ENCODE assay signal across 19 mouse cellular contexts in genomic region chr14:102243806-102244536, GRCm38 (mm10).
A peak's percentile ranks its signal among the peaks of the same experiment; 100 is the strongest.
DNase-seq lines count a peak whose midpoint lies in the region; ATAC-seq lines count a peak whose summit lies in the region.
"Had no signal": no experiment of that assay in that cellular context is flagged by ENCODE, and none has a peak within 500 bp of the region (broad histone marks: within the 10 kb centered on the region; RNA-seq: fewer than 3 reads in every experiment).

No protein-coding gene starts in this region.

- whole genome bisulfite sequencing in hindbrain, embryonic 12.5 days = 53% methylated on average over 4 of the region's 4 CpGs
- WGBS in hindbrain, embryonic 11.5 days = 58% methylated on average over 4 of the region's 4 CpGs
- WGBS in forebrain, embryonic 14.5 days = 36% methylated on average over 4 of the region's 4 CpGs
- WGBS in hindbrain, embryonic 14.5 days = 50% methylated on average over 4 of the region's 4 CpGs
- 36% methylated on average over 4 of the region's 4 CpGs for WGBS in midbrain, embryonic 15.5 days

- no peaks in the 10 kb centered on the region for H3K27me3 ChIP-seq in hindbrain, embryonic 12.5 days
- no peaks in the 10 kb centered on the region for H3K27me3 ChIP-seq in hindbrain, embryonic 11.5 days (ENCODE audit: control insufficient read depth, insufficient read depth, low read length)
- H3K27me3 ChIP-seq in forebrain, embryonic 14.5 days (replicated peaks; ENCODE audit: control insufficient read depth, insufficient read depth, low read length) = no peaks in the 10 kb centered on the region
- H3K27me3 ChIP-seq in hindbrain, embryonic 14.5 days (ENCODE audit: control insufficient read depth, insufficient read depth, low read length) = no peaks in the 10 kb centered on the region
- H3K27me3 ChIP-seq in midbrain, embryonic 15.5 days (replicated peaks) = no peaks in the 10 kb centered on the region
- H3K27me3 ChIP-seq: heart, embryonic 13.5 days; limb, embryonic 13.5 days; liver, embryonic 13.5 days had no signal

- no peak overlapping the region for H3K4me2 ChIP-seq in hindbrain, embryonic 12.5 days (replicated peaks)
- no peak overlapping the region for H3K4me2 ChIP-seq in hindbrain, embryonic 11.5 days (replicated peaks; ENCODE audit: low read depth, low read length)
- H3K4me2 ChIP-seq in forebrain, embryonic 14.5 days (ENCODE audit: low read length) = no peak overlapping the region
- H3K4me2 ChIP-seq in hindbrain, embryonic 14.5 days (replicated peaks) = no peak overlapping the region
- H3K4me2 ChIP-seq in midbrain, embryonic 15.5 days = no peak overlapping the region
- H3K4me2 ChIP-seq: heart, embryonic 13.5 days; limb, embryonic 13.5 days; liver, embryonic 13.5 days; lung, embryonic 14.5 days had no signal

- H3K4me3 ChIP-seq in hindbrain, embryonic 12.5 days = no peak overlapping the region
- H3K4me3 ChIP-seq in hindbrain, embryonic 11.5 days (ENCODE audit: low read depth, low read length) = no peak overlapping the region
- H3K4me3 ChIP-seq in forebrain, embryonic 14.5 days (ENCODE audit: low read depth, low read length) = no peak overlapping the region
- H3K4me3 ChIP-seq in hindbrain, embryonic 14.5 days (replicated peaks; ENCODE audit: low read length) = no peak overlapping the region
- no peak overlapping the region for H3K4me3 ChIP-seq in midbrain, embryonic 15.5 days
- H3K4me3 ChIP-seq: heart, embryonic 13.5 days; limb, embryonic 13.5 days; liver, embryonic 13.5 days had no signal

- H3K9me3 ChIP-seq in hindbrain, embryonic 12.5 days (replicated peaks) = no peaks in the 10 kb centered on the region
- H3K9me3 ChIP-seq in hindbrain, embryonic 11.5 days (ENCODE audit: control insufficient read depth, low read length) = no peaks in the 10 kb centered on the region
- no peaks in the 10 kb centered on the region for H3K9me3 ChIP-seq in forebrain, embryonic 14.5 days (replicated peaks; ENCODE audit: control insufficient read depth, low read length)
- H3K9me3 ChIP-seq in hindbrain, embryonic 14.5 days (ENCODE audit: control insufficient read depth, low read length) = no peaks in the 10 kb centered on the region
- H3K9me3 ChIP-seq in midbrain, embryonic 15.5 days = no peaks in the 10 kb centered on the region
- H3K9me3 ChIP-seq: heart, embryonic 13.5 days; limb, embryonic 13.5 days; liver, embryonic 13.5 days had no signal

- ATAC-seq in hindbrain, embryonic 12.5 days (ENCODE audit: low FRiP score) = peak; percentile 65; the same call in 1 of the 2 replicates
- no peak for ATAC-seq in hindbrain, embryonic 11.5 days (ENCODE audit: low FRiP score)
- peak; percentile 21; the same call in 1 of the 2 replicates for ATAC-seq in forebrain, embryonic 14.5 days
- peak; percentile 57; the same call in 1 of the 2 replicates for ATAC-seq in hindbrain, embryonic 14.5 days (ENCODE audit: low FRiP score)
- ATAC-seq in midbrain, embryonic 15.5 days (replicated peaks) = peak; percentile 60

- no peak overlapping the region for H3K27ac ChIP-seq in hindbrain, embryonic 12.5 days
- no peak overlapping the region for H3K27ac ChIP-seq in hindbrain, embryonic 11.5 days (ENCODE audit: low read depth, low read length)
- 0 out of 2 replicates have a peak overlapping the region, but pooled peaks have one; percentile 9 for H3K27ac ChIP-seq in forebrain, embryonic 14.5 days (ENCODE audit: low read depth, low read length)
- peak overlapping the region; percentile 51; the same call in 1 of the 2 replicates for H3K27ac ChIP-seq in hindbrain, embryonic 14.5 days
- H3K27ac ChIP-seq in midbrain, embryonic 15.5 days = peak overlapping the region; percentile 48; the same call in 1 of the 2 replicates
- H3K27ac ChIP-seq: heart, embryonic 13.5 days; limb, embryonic 13.5 days; liver, embryonic 13.5 days; macrophage had no signal

- H3K4me1 ChIP-seq in hindbrain, embryonic 12.5 days = no peaks in the 10 kb centered on the region
- H3K4me1 ChIP-seq in hindbrain, embryonic 11.5 days (replicated peaks; ENCODE audit: control insufficient read depth, insufficient read depth, low read length) = no peaks in the 10 kb centered on the region
- peaks cover 6% of the 10 kb centered on the region for H3K4me1 ChIP-seq in forebrain, embryonic 14.5 days (ENCODE audit: control insufficient read depth, insufficient read depth, low read length)
- 0 out of 2 replicates have a peak, but pooled peaks cover 7% of the 10 kb centered on the region for H3K4me1 ChIP-seq in hindbrain, embryonic 14.5 days (replicated peaks; ENCODE audit: control insufficient read depth, insufficient read depth, low read length)
- H3K4me1 ChIP-seq in midbrain, embryonic 15.5 days = peaks cover 6% of the 10 kb centered on the region
- H3K4me1 ChIP-seq: liver, embryonic 13.5 days had no signal

- DNase-seq in hindbrain, embryonic 11.5 days (ENCODE audit: low spot score) = no peak
- DNase-seq in forebrain, embryonic 14.5 days (ENCODE audit: low spot score) = peak; percentile 44
- DNase-seq in hindbrain, embryonic 14.5 days (ENCODE audit: low spot score) = no peak
- DNase-seq in kidney, adult 18-20 months = no peak
- DNase-seq in lung, postnatal 14 days = no peak
- DNase-seq: adrenal gland, adult 2 months; cerebellum, adult 9-11 months; gastrocnemius, postnatal 10 days; heart, adult 18-20 months; kidney, adult 9 months; kidney, postnatal 4 days; liver, embryonic 13.5 days; lung, embryonic 14.5 days; thymus, postnatal 14 days had no signal

- H3K9ac ChIP-seq in hindbrain, embryonic 12.5 days = no peak overlapping the region
- H3K9ac ChIP-seq in hindbrain, embryonic 11.5 days (ENCODE audit: low read depth, low read length) = no peak overlapping the region
- no peak overlapping the region for H3K9ac ChIP-seq in forebrain, embryonic 14.5 days (ENCODE audit: low read length)
- H3K9ac ChIP-seq in hindbrain, embryonic 14.5 days = no peak overlapping the region
- H3K9ac ChIP-seq in midbrain, embryonic 15.5 days = no peak overlapping the region
- H3K9ac ChIP-seq: heart, embryonic 13.5 days; limb, embryonic 13.5 days; liver, embryonic 13.5 days; lung, embryonic 14.5 days had no signal

- no peaks in the 10 kb centered on the region for H3K36me3 ChIP-seq in hindbrain, embryonic 12.5 days
- no peaks in the 10 kb centered on the region for H3K36me3 ChIP-seq in hindbrain, embryonic 11.5 days (ENCODE audit: control insufficient read depth, insufficient read depth, low read length)
- H3K36me3 ChIP-seq in forebrain, embryonic 14.5 days (ENCODE audit: control insufficient read depth, insufficient read depth, low read length) = no peaks in the 10 kb centered on the region
- H3K36me3 ChIP-seq in hindbrain, embryonic 14.5 days (replicated peaks; ENCODE audit: control insufficient read depth, insufficient read depth) = no peaks in the 10 kb centered on the region
- H3K36me3 ChIP-seq in midbrain, embryonic 15.5 days (replicated peaks) = no peaks in the 10 kb centered on the region
- H3K36me3 ChIP-seq: heart, embryonic 13.5 days; limb, embryonic 13.5 days; liver, embryonic 13.5 days had no signal

Comparison
In these comparisons a context has a peak if more than half of its experiments do, and no peak if none do; other contexts are left out.
1. H3K27ac ChIP-seq: peak in forebrain, embryonic 14.5 days (single experiment), hindbrain, embryonic 14.5 days (single experiment) and midbrain, embryonic 15.5 days (single experiment); none in hindbrain, embryonic 12.5 days (single experiment) and hindbrain, embryonic 11.5 days (single experiment).